Mouse (Mus musculus): ENCODE data around the gene Cdc42ep1. TPM values are rescaled to one million over a fixed set of nuclear protein-coding genes. Genes with fewer than 3 reads are reported as not detected.

Gene Cdc42ep1
- total and polyA plus RNA-seq, 2 experiments = 6.5 to 39.7 TPM

- Histone ChIP-seq H3K79me2 (ENCODE audit: control insufficient read depth, insufficient read depth, low read length) (peaks cover 3% of the 10 kb centered on the region; the same call in 1 of the 2 replicates), H3K9ac (ENCODE audit: low read depth, low read length) (no peak overlapping the region), H3K36me3 (ENCODE audit: control insufficient read depth, insufficient read depth, low read length) (no peaks in the 10 kb centered on the region), H3K4me3 (ENCODE audit: insufficient read depth, low read depth, low read length) (no peak overlapping the region), H3K27ac (replicated peaks; ENCODE audit: insufficient read depth, low read depth, low read length) (no peak overlapping the region), H3K4me1 (ENCODE audit: control insufficient read depth, insufficient read depth, low read length) (no peaks in the 10 kb centered on the region; the same call in none of the 2 replicates), H3K27me3 (ENCODE audit: control insufficient read depth, insufficient read depth, low read length) (no peaks in the 10 kb centered on the region)
- 73% methylated on average over 13 of the region's 13 CpGs for WGBS
- DNase-seq (ENCODE audit: extremely low read depth, low read depth, low spot score) = no peak
- TF ChIP-seq POLR2A (IDR thresholded peaks at IDR 0.05; ENCODE audit: extremely low read depth, insufficient read depth, low read length) = no peak
- no peak for TF ChIP-seq CTCF (IDR thresholded peaks at IDR 0.05; ENCODE audit: low read depth, low read length)
These were observed 31.5 kb downstream of the Cdc42ep1 start for GRCm38 (mm10) chr15:78873803-78874435.

GRCm38 (mm10) chr15:78874989-78875388 lies 32.6 kb downstream of the Cdc42ep1 start:
- H3K27ac ChIP-seq (replicated peaks; ENCODE audit: insufficient read depth, low read depth, low read length) = no peak overlapping the region

GRCm38 (mm10) chr15:78875537-78875936 lies 33.1 kb downstream of the Cdc42ep1 start:
- no peak for DNase-seq (ENCODE audit: extremely low read depth, low read depth, low spot score)
- WGBS = 92% methylated on average over 5 of the region's 5 CpGs
- no peaks in the 10 kb centered on the region for H3K36me3 ChIP-seq (ENCODE audit: control insufficient read depth, insufficient read depth, low read length)
- TF ChIP-seq POLR2A (IDR thresholded peaks at IDR 0.05; ENCODE audit: extremely low read depth, insufficient read depth, low read length) = no peak
- TF ChIP-seq CTCF (IDR thresholded peaks at IDR 0.05; ENCODE audit: low read depth, low read length) = no peak
- no peak overlapping the region for H3K4me3 ChIP-seq (ENCODE audit: insufficient read depth, low read depth, low read length)
- no peaks in the 10 kb centered on the region for H3K27me3 ChIP-seq (ENCODE audit: control insufficient read depth, insufficient read depth, low read length)
- H3K4me1 ChIP-seq (ENCODE audit: control insufficient read depth, insufficient read depth, low read length) = no peaks in the 10 kb centered on the region; the same call in none of the 2 replicates
- no peak overlapping the region for H3K27ac ChIP-seq (replicated peaks; ENCODE audit: insufficient read depth, low read depth, low read length)
- H3K9ac ChIP-seq (ENCODE audit: low read depth, low read length) = no peak overlapping the region
- H3K79me2 ChIP-seq (ENCODE audit: control insufficient read depth, insufficient read depth, low read length) = peaks cover 3% of the 10 kb centered on the region; the same call in 1 of the 2 replicates

More at GRCm38 (mm10) chr15:78874989-78875388, 32.6 kb downstream of the Cdc42ep1 start:
- Histone ChIP-seq H3K36me3 (ENCODE audit: control insufficient read depth, insufficient read depth, low read length) (no peaks in the 10 kb centered on the region), H3K4me1 (ENCODE audit: control insufficient read depth, insufficient read depth, low read length) (no peaks in the 10 kb centered on the region; the same call in none of the 2 replicates), H3K9ac (ENCODE audit: low read depth, low read length) (no peak overlapping the region), H3K4me3 (ENCODE audit: insufficient read depth, low read depth, low read length) (no peak overlapping the region), H3K79me2 (ENCODE audit: control insufficient read depth, insufficient read depth, low read length) (peaks cover 3% of the 10 kb centered on the region; the same call in 1 of the 2 replicates), H3K27me3 (ENCODE audit: control insufficient read depth, insufficient read depth, low read length) (no peaks in the 10 kb centered on the region)
- 57% methylated on average over 8 of the region's 8 CpGs for WGBS
- TF ChIP-seq CTCF (IDR thresholded peaks at IDR 0.05; ENCODE audit: low read depth, low read length) = no peak
- no peak for TF ChIP-seq POLR2A (IDR thresholded peaks at IDR 0.05; ENCODE audit: extremely low read depth, insufficient read depth, low read length)
- no peak for DNase-seq (ENCODE audit: extremely low read depth, low read depth, low spot score)

- Histone ChIP-seq H3K79me2 (ENCODE audit: control insufficient read depth, insufficient read depth, low read length) (peaks cover 3% of the 10 kb centered on the region; the same call in 1 of the 2 replicates), H3K27me3 (ENCODE audit: control insufficient read depth, insufficient read depth, low read length) (no peaks in the 10 kb centered on the region), H3K27ac (replicated peaks; ENCODE audit: insufficient read depth, low read depth, low read length) (peak overlapping the region; percentile 85), H3K9ac (ENCODE audit: low read depth, low read length) (peak overlapping the region; percentile 63), H3K4me1 (ENCODE audit: control insufficient read depth, insufficient read depth, low read length) (no peaks in the 10 kb centered on the region; the same call in none of the 2 replicates), H3K36me3 (ENCODE audit: control insufficient read depth, insufficient read depth, low read length) (no peaks in the 10 kb centered on the region), H3K4me3 (ENCODE audit: insufficient read depth, low read depth, low read length) (peak overlapping the region; percentile 62)
- no peak for TF ChIP-seq POLR2A (IDR thresholded peaks at IDR 0.05; ENCODE audit: extremely low read depth, insufficient read depth, low read length)
- peak; percentile 84 for TF ChIP-seq CTCF (IDR thresholded peaks at IDR 0.05; ENCODE audit: low read depth, low read length)
- DNase-seq (ENCODE audit: extremely low read depth, low read depth, low spot score) = peak; percentile 45
- 2% methylated on average over 17 of the region's 17 CpGs for WGBS
These were observed 33.9 kb downstream of the Cdc42ep1 start for GRCm38 (mm10) chr15:78876258-78876696.

GRCm38 (mm10) chr15:78876991-78877809 lies 34.8 kb downstream of the Cdc42ep1 start, which contains the start of gene Gga1:
Gga1 (plus strand) TSS chr15:78877190.
- peak; percentile 93 for DNase-seq (ENCODE audit: extremely low read depth, low read depth, low spot score)
- Histone ChIP-seq H3K9ac (ENCODE audit: low read depth, low read length) (peak within 1 kb of the TSS; percentile 89), H3K27ac (replicated peaks; ENCODE audit: insufficient read depth, low read depth, low read length) (peak within 1 kb of the TSS; percentile 94), H3K4me1 (ENCODE audit: control insufficient read depth, insufficient read depth, low read length) (no peaks in the 10 kb centered on the region; the same call in none of the 2 replicates), H3K79me2 (ENCODE audit: control insufficient read depth, insufficient read depth, low read length) (peaks cover 3% of the 10 kb centered on the region; the same call in 1 of the 2 replicates), H3K27me3 (ENCODE audit: control insufficient read depth, insufficient read depth, low read length) (no peaks in the 10 kb centered on the region), H3K36me3 (ENCODE audit: control insufficient read depth, insufficient read depth, low read length) (peaks cover 3% of the 10 kb centered on the region; the same call in 1 of the 2 replicates), H3K4me3 (ENCODE audit: insufficient read depth, low read depth, low read length) (peak within 1 kb of the TSS; percentile 96)
- 1% methylated on average over 76 of the region's 95 CpGs for WGBS
- TF ChIP-seq CTCF (IDR thresholded peaks at IDR 0.05; ENCODE audit: low read depth, low read length) (0 out of 2 replicates have a peak, but pooled peaks have one; percentile 12), POLR2A (IDR thresholded peaks at IDR 0.05; ENCODE audit: extremely low read depth, insufficient read depth, low read length) (peak; percentile 50; the same call in 1 of the 2 replicates)
